Mouse (Mus musculus) G1E-ER4 (cell line): Measurements from ENCODE around the gene Ascc1. TPM values are rescaled to one million over a fixed set of nuclear protein-coding genes. Genes with fewer than 3 reads are reported as not detected.

ENCODE experiments used
- GATA1 ChIP-seq: IDR thresholded peaks from one replicate; pipeline ENCODE4 v1.8.0; 2012; ENCODE audit warnings: low read length, inconsistent platforms
- polyA plus RNA-seq: library from polyadenylated mRNA; stranded (reverse); fragments of >175 nt; gene quantifications from 2 replicates; pipeline ENCODE4 v1.2.3, GENCODE M21; 2012

Ascc1 gene
- polyA plus RNA-seq, 1 experiment: 31.6 TPM

GRCm38 (mm10) chr10:59991262-59991880 lies 11.2 kb upstream of the Ascc1 start:
- TF ChIP-seq GATA1: no peak

GRCm38 (mm10) chr10:59992024-59992423 lies 10.6 kb upstream of the Ascc1 start:
- TF ChIP-seq GATA1: no peak

GRCm38 (mm10) chr10:59995889-59996288 lies 6.7 kb upstream of the Ascc1 start:
- no peak for TF ChIP-seq GATA1

- TF ChIP-seq GATA1: no peak
Measured at GRCm38 (mm10) chr10:59997591-59997990, 5.0 kb upstream of the Ascc1 start.

GRCm38 (mm10) chr10:59999057-59999456 lies 3.5 kb upstream of the Ascc1 start:
- TF ChIP-seq GATA1: no peak

GRCm38 (mm10) chr10:60002203-60002602 lies 402 bp upstream of the Ascc1 start:
- no peak for TF ChIP-seq GATA1

GRCm38 (mm10) chr10:60003213-60003752 lies 678 bp downstream of the Ascc1 start:
- no peak for TF ChIP-seq GATA1

GRCm38 (mm10) chr10:60003847-60004246 lies 1.2 kb downstream of the Ascc1 start:
- TF ChIP-seq GATA1: no peak

- TF ChIP-seq GATA1: no peak
Measured at GRCm38 (mm10) chr10:60005264-60005663, 2.7 kb downstream of the Ascc1 start.

GRCm38 (mm10) chr10:60009115-60009514 lies 6.5 kb downstream of the Ascc1 start:
- no peak for TF ChIP-seq GATA1

GRCm38 (mm10) chr10:60016223-60016622 lies 13.6 kb downstream of the Ascc1 start:
- no peak for TF ChIP-seq GATA1

- TF ChIP-seq GATA1: no peak
Measured at GRCm38 (mm10) chr10:60019299-60019698, 16.7 kb downstream of the Ascc1 start.

GRCm38 (mm10) chr10:60023751-60024150 lies 21.1 kb downstream of the Ascc1 start:
- TF ChIP-seq GATA1: no peak

GRCm38 (mm10) chr10:60026759-60027395 lies 24.3 kb downstream of the Ascc1 start:
- TF ChIP-seq GATA1: no peak

- TF ChIP-seq GATA1: no peak
Measured at GRCm38 (mm10) chr10:60027619-60028084, 25.0 kb downstream of the Ascc1 start.

GRCm38 (mm10) chr10:60028181-60028580 lies 25.6 kb downstream of the Ascc1 start:
- TF ChIP-seq GATA1: no peak

- TF ChIP-seq GATA1: no peak
Measured at GRCm38 (mm10) chr10:60028979-60029378, 26.4 kb downstream of the Ascc1 start.
